Mouse (Mus musculus): Measurements from ENCODE around the gene Tulp3. TPM values are rescaled to one million over a fixed set of nuclear protein-coding genes. Genes with fewer than 3 reads are reported as not detected.
A peak's percentile ranks its signal among the peaks of the same experiment; 100 is the strongest.
"Not testable (repeated sequence)": the region's sequence is repeated elsewhere in the genome, so short reads cannot be mapped to it uniquely, and the experiment has no call there.

Gene Tulp3
- polyA plus RNA-seq, 1 experiment from 2014 or later: 18.9 TPM

DNA sequence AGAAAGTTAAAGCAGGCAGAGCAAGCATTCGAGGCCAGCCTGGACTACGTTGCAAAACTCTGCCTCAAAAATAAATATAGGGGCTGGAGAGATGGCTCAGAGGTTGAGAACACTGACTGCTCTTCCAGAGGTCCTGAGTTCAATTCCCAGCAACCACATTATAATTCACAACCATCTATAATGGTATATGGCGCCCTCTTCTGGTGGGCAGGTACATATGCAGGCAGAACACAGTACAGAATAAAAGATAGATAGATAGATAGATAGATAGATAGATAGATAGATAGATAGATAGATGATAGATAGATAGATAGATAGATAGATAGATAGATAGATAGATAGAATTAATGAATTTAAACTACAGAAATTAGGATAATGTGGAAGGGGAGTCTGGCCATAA, 53.0 kb downstream of the Tulp3 start:
- WGBS: 77% methylated on average over 3 of the region's 3 CpGs
- H3K27me3 ChIP-seq (replicated peaks): peaks cover 49% of the 10 kb centered on the region

DNA sequence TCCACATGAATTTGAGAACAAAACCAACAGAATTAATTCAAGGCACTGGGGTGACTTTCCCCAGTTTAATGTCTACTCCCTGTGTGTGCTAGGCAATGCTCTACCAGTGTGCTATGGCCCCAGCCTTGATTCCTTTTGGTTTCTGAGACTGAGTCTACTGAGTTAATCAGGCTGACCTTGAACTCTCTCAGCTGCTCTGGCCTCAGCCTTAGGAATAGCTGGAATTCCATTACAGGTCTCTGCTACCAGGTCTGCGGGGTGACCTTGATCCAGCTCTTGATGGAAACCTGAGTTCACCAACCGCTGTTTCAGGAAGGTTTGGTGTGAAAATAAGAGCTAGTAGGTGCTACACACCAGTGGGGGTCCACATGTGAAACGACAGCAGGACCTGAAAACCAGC, 53.8 kb downstream of the Tulp3 start:
- Histone ChIP-seq H3K4me2 (replicated peaks) (no peak overlapping the region), H3K27ac (no peak overlapping the region), H3K27me3 (replicated peaks) (peaks cover 51% of the 10 kb centered on the region), H3K9me3 (no peaks in the 10 kb centered on the region), H3K4me1 (peaks cover 16% of the 10 kb centered on the region), H3K4me3 (no peak overlapping the region), H3K9ac (no peak overlapping the region), H3K36me3 (no peaks in the 10 kb centered on the region)
- WGBS: 86% methylated on average over 3 of the region's 3 CpGs
- ATAC-seq (ENCODE audit: low FRiP score, low read depth): no peak

More for the DNA sequence above, 53.0 kb downstream of the Tulp3 start:
- H3K4me3 ChIP-seq; H3K27ac ChIP-seq; ATAC-seq (ENCODE audit: low FRiP score, low read depth); H3K9ac ChIP-seq; H3K4me2 ChIP-seq (replicated peaks); H3K36me3 ChIP-seq; H3K9me3 ChIP-seq: not testable (repeated sequence)
- peaks cover 16% of the 10 kb centered on the region for H3K4me1 ChIP-seq

DNA sequence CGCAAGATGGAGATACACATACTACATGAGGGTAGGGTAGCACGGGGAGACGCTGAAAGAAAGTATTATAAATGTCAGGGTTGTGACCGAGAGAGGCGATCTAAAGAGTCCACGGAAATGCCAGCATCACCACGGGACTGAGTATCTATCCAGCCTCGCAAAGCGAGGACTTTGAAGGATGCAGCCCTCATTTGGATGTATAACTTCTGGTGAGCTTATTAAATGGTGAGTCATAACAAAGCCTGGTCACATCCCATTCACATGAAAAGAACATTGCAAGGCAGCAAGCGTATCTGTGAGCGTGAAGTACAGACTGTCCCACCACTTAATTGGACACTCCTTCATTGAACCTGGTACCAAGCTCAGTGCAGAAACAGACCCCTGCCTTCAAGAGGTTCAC, 54.2 kb downstream of the Tulp3 start:
- Histone ChIP-seq H3K4me2 (replicated peaks) (no peak overlapping the region), H3K9me3 (no peaks in the 10 kb centered on the region), H3K9ac (no peak overlapping the region), H3K4me1 (peaks cover 16% of the 10 kb centered on the region), H3K27ac (no peak overlapping the region), H3K4me3 (no peak overlapping the region), H3K27me3 (replicated peaks) (peaks cover 51% of the 10 kb centered on the region), H3K36me3 (no peaks in the 10 kb centered on the region)
- no peak for ATAC-seq (ENCODE audit: low FRiP score, low read depth)
- 46% methylated on average over 11 of the region's 11 CpGs for WGBS

DNA sequence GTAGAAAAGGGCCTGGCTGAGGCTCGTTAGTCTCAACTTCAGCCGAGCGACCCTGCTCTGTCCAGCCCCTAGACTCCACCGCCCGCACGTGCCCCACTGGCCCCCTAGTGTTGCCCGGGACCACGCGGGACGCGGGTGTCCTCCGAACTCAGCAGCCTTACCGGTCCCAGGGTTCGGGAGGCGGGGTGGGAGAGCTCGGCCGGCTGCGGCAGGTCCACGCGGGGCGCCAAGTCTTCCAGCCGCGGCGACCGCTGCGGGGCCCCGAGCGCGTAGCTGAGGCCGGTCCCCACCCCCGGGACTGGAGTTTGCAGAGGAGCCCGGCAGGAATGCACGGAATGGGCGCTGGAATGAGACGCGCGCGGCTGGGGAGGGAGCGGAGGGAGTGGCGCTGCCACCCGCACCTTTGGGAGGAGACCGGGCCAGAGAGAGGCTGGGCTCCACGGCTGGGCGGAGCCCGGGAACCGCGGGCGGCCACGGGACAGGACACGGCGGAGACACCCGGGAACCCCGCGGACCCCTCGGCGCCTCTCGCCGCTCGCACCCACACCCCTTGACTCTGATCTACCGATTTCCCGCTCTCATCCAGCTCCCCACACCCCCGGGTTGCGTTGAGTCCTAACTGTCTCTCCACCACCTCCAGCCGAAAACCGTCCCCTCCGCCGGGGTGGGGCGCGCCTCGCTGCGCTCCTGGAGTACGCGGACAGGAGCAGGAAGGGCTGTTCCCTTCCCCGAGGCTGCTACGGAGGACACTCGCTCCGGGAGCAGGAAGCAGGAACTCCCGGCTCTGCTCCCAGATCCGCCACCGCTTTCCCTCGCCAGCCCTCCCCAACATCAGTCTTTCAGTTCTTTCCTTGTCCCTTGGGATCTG, 55.3 kb downstream of the Tulp3 start, which contains the start of gene Tead4:
TSS of gene Tead4 (minus strand) at position 690 of the 868 bp plus-strand sequence.
- H3K36me3 ChIP-seq: no peaks in the 10 kb centered on the region
- under 1% methylated on average over 74 of the region's 81 CpGs for WGBS
- peak; percentile 62 for ATAC-seq (ENCODE audit: low FRiP score, low read depth)
- peaks cover 51% of the 10 kb centered on the region for H3K27me3 ChIP-seq (replicated peaks)
- H3K4me3 ChIP-seq: peak within 1 kb of the TSS; percentile 61
- no peak within 1 kb of the TSS for H3K27ac ChIP-seq
- H3K4me2 ChIP-seq (replicated peaks): peak within 1 kb of the TSS; percentile 99
- H3K9ac ChIP-seq: peak within 1 kb of the TSS; percentile 58
- H3K9me3 ChIP-seq: no peaks in the 10 kb centered on the region
- peaks cover 16% of the 10 kb centered on the region for H3K4me1 ChIP-seq

DNA sequence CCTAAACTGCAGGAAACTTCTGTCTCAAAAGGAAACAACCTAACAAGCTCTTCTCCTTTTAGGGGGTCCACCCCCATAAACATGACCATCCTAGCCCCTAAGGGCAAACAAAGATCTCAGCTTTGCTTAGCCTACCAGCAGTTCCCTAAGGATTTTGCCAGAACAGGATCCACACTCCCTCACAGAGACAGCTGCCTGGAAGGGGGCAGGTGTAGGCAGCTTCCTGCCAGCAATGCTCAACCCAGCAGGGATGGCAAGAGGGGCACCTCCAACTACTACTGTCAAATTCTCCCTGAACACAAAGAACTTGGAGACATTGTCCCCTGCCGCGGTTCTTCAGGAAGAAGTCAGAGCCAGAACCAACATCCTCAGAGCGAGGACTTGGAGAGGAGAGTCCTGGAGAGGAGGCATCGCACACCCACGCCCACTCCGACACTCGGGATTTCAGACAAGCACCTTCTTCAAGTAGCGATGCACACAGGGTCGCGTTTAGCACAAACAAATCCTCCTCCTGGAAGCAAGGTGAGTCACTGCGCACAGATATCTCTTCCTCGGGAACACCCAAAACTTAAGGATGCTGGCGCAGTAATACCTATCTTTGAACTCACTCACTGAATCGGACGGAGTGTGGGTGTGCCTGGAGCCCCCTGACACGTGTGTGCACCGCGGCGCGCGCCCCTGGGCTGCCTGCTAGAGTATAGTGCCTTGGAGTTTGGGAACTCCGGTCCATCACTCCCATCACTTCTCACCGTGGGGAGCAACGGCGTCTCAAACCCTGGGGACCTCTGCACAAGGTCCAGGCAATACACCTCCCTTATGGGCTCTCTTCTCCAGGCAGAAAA, 56.1 kb downstream of the Tulp3 start:
- Histone ChIP-seq H3K36me3 (no peaks in the 10 kb centered on the region), H3K4me1 (peaks cover 16% of the 10 kb centered on the region), H3K4me2 (replicated peaks) (peak overlapping the region; percentile 99), H3K27me3 (replicated peaks) (peaks cover 51% of the 10 kb centered on the region), H3K4me3 (peak overlapping the region; percentile 61), H3K9me3 (no peaks in the 10 kb centered on the region), H3K9ac (peak overlapping the region; percentile 58), H3K27ac (no peak overlapping the region)
- ATAC-seq (ENCODE audit: low FRiP score, low read depth): peak; percentile 35; the same call in 1 of the 2 replicates
- WGBS: 1% methylated on average over 25 of the region's 25 CpGs

DNA sequence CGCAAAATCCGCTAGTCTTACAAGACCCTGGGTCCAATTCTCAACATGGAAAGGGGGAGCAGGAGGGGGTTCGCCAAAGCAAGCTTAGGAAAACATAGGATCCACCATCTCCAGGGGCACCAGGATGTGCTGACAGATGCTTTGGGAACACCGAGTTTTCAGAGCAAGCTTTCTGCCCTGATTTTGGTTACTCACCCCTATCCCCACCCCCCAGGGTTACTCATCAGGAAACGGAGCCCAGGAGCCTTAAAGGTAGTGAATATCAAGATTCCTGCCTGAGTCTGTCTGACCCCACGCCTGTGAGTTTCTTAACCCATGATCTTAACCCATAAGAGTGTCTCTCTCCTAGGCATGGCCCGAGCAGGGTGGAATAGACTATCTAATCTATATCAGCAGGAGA, 57.4 kb downstream of the Tulp3 start:
- no peak for ATAC-seq (ENCODE audit: low FRiP score, low read depth)
- 52% methylated on average over 7 of the region's 7 CpGs for WGBS
- no peak overlapping the region for H3K27ac ChIP-seq
- H3K9ac ChIP-seq: no peak overlapping the region
- peaks cover 51% of the 10 kb centered on the region for H3K27me3 ChIP-seq (replicated peaks)
- no peak overlapping the region for H3K4me3 ChIP-seq
- H3K4me2 ChIP-seq (replicated peaks): no peak overlapping the region
- H3K9me3 ChIP-seq: no peaks in the 10 kb centered on the region
- peaks cover 16% of the 10 kb centered on the region for H3K4me1 ChIP-seq
- H3K36me3 ChIP-seq: no peaks in the 10 kb centered on the region

- Histone ChIP-seq H3K9me3 (no peaks in the 10 kb centered on the region), H3K36me3 (no peaks in the 10 kb centered on the region), H3K4me1 (peaks cover 16% of the 10 kb centered on the region), H3K4me3 (no peak overlapping the region), H3K27ac (no peak overlapping the region), H3K9ac (no peak overlapping the region), H3K27me3 (replicated peaks) (peaks cover 44% of the 10 kb centered on the region), H3K4me2 (replicated peaks) (no peak overlapping the region)
- ATAC-seq (ENCODE audit: low FRiP score, low read depth): no peak
- 30% methylated on average over 11 of the region's 11 CpGs for WGBS
These were observed 58.8 kb downstream of the Tulp3 start for GRCm38 (mm10) chr6:128296750-128297393.

DNA sequence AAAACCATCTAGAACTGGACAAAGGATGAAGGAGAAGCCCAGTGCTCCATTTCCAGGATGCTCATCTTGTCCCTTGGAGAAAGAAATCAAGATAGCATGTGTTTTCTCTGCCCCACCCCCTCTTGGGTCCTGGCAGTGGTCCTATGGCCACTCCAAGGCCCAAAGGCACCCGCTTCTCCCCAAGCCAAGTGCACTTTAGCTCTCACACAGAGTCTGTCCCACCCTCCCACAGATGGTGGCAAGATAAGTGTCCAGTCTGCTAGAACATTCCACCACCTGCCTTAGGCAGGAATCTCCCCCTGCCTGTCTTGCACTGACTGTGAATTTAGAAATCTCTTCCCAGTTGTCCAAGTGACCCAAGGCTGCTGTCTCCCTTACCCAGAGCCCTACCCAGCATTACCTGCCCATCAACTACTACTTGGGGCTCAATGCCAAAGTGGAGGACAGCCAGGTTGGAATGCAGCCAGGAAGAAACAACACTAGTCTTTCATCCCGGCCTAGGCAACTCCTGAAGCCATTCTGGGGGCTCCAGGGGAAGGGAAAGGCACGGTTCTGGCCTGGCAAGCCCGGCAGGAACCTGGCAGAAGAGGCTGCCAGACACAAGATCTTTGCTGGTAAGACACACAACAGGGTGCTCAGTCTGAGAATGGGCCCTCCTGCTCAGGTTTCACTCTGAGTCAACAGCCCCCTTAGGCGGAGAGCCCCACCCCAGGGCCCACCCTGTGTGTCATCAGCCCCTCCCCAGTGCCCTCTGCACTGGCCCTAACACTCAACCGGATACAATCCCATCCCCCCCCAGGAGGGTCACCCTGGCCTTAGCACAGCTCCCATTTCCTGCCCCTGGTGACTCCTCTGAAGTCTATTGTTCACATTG, 59.5 kb downstream of the Tulp3 start:
- no peaks in the 10 kb centered on the region for H3K9me3 ChIP-seq
- no peak overlapping the region for H3K4me3 ChIP-seq
- no peak for ATAC-seq (ENCODE audit: low FRiP score, low read depth)
- no peaks in the 10 kb centered on the region for H3K36me3 ChIP-seq
- H3K4me1 ChIP-seq: peaks cover 16% of the 10 kb centered on the region
- peaks cover 37% of the 10 kb centered on the region for H3K27me3 ChIP-seq (replicated peaks)
- no peak overlapping the region for H3K4me2 ChIP-seq (replicated peaks)
- H3K9ac ChIP-seq: no peak overlapping the region
- no peak overlapping the region for H3K27ac ChIP-seq
- WGBS: 42% methylated on average over 6 of the region's 6 CpGs

DNA sequence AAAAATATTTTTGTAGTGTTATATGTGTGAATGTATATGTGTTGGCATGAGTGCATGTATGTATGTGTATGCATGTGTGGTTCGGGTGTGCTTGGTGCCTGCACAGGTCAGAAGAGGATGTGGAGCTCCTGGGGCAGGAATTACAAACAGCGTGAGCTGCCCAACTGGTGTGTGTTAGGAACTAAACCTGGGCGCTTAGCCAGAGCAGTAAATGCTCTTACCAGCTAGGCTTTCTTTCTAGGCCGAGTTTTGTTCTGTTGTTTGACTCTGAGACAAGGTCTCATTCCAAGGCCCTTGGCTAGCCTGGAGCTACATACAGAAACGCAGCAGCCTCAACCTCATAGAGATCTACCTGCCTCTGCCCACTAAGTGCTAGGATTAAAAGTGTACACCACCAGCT, 64.4 kb downstream of the Tulp3 start:
- no peaks in the 10 kb centered on the region for H3K36me3 ChIP-seq
- no peak overlapping the region for H3K9ac ChIP-seq
- no peaks in the 10 kb centered on the region for H3K9me3 ChIP-seq
- no peaks in the 10 kb centered on the region for H3K4me1 ChIP-seq
- WGBS: 75% methylated on average over 5 of the region's 5 CpGs
- H3K27ac ChIP-seq: no peak overlapping the region
- H3K4me2 ChIP-seq (replicated peaks): no peak overlapping the region
- no peak overlapping the region for H3K4me3 ChIP-seq
- no peak for ATAC-seq (ENCODE audit: low FRiP score, low read depth)
- H3K27me3 ChIP-seq (replicated peaks): no peaks in the 10 kb centered on the region

GRCm38 (mm10) chr6:128288681-128289080, 67.0 kb downstream of the Tulp3 start:
- no peaks in the 10 kb centered on the region for H3K36me3 ChIP-seq
- H3K9ac ChIP-seq: no peak overlapping the region
- no peak for ATAC-seq (ENCODE audit: low FRiP score, low read depth)
- H3K4me2 ChIP-seq (replicated peaks): no peak overlapping the region
- 83% methylated on average over 6 of the region's 6 CpGs for WGBS
- no peaks in the 10 kb centered on the region for H3K9me3 ChIP-seq
- no peak overlapping the region for H3K27ac ChIP-seq
- no peak overlapping the region for H3K4me3 ChIP-seq
- 0 out of 2 replicates have a peak, but pooled peaks cover 6% of the 10 kb centered on the region for H3K4me1 ChIP-seq
- no peaks in the 10 kb centered on the region for H3K27me3 ChIP-seq (replicated peaks)

DNA sequence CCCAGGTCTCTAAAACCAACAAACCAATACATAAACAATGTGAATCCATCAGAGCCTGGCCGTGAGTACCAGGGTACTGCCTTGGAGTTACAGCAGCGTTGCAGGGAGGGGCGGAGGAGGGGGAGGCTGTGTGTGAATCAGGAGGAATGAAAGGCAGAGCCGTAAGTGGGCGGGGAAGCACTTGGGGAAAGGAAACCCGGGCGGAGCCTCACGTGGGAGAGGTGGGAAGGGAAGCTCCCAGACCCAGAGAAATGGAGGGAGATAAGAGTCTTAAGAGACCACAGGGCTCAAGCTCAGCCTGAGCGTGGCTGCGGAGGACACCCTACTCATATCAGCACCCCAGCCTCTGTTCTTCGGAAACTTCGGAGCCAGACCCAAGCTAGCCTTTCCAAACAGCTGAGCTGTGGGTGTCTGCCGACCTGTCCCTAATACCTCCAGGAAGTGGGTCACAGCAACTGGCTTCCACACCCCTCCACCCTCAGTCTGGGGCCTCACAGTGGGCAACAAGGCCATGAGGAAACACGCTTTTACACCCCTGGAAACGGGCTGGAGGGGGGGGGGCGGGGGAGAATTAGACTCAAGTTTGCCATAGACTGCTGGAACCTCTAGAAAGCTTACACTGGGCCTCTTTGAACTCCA, 69.7 kb downstream of the Tulp3 start:
- 11% methylated on average over 16 of the region's 16 CpGs for WGBS
- no peak overlapping the region for H3K27ac ChIP-seq
- H3K4me1 ChIP-seq: 0 out of 2 replicates have a peak, but pooled peaks cover 6% of the 10 kb centered on the region
- no peaks in the 10 kb centered on the region for H3K9me3 ChIP-seq
- 0 out of 2 replicates have a peak overlapping the region, but pooled peaks have one; percentile 9 for H3K4me3 ChIP-seq
- no peak overlapping the region for H3K9ac ChIP-seq
- no peaks in the 10 kb centered on the region for H3K27me3 ChIP-seq (replicated peaks)
- 0 out of 2 replicates have a peak, but pooled peaks have one; percentile 37 for ATAC-seq (ENCODE audit: low FRiP score, low read depth)
- H3K36me3 ChIP-seq: no peaks in the 10 kb centered on the region
- H3K4me2 ChIP-seq (replicated peaks): peak overlapping the region; percentile 47

Data from neural tube, embryonic 12.5 days (tissue).